Mouse (Mus musculus) c-Kit-negative CD71-positive TER-119-positive erythroid progenitor cells, embryonic 14.5 days (primary cell): ENCODE data around the gene Cope.

Experiments used
- DNase-seq: peaks from one replicate; pipeline ENCODE4 v3.0.0-alpha.2; 2013; ENCODE audit warnings: low read depth, low spot score

The Cope gene

DNA sequence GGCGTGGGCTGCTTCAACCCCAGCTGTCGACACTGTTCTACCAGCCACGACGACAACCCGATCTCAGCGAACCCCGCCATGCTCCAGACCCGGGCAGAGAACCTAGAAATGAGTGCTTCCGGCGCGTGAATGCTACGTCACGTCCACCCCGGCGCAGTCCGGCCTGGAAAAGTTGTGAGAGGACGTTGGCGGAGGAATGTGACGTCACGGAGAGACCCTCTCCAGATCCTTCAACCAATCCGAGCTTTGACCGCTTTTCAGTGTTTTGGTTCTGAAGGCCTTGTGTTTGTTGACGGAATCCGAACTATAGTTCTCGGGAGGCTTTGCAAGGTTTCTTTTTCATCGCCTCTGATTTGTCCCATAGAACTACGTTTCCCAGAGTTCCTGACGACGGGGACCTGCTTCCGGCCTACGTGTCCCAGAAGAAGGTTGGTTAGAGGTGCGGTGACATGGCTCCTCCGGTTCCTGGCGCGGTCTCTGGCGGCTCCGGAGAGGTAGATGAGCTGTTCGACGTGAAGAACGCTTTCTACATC lies at the start of gene Cope, which contains the start of gene Ddx49:
Gene Cope, plus strand, starts transcription at position 161 of the 533 bp plus-strand sequence.
Gene Ddx49, minus strand, starts transcription at position 132 of the 533 bp plus-strand sequence.
- DNase-seq = peak; percentile 82

DNA sequence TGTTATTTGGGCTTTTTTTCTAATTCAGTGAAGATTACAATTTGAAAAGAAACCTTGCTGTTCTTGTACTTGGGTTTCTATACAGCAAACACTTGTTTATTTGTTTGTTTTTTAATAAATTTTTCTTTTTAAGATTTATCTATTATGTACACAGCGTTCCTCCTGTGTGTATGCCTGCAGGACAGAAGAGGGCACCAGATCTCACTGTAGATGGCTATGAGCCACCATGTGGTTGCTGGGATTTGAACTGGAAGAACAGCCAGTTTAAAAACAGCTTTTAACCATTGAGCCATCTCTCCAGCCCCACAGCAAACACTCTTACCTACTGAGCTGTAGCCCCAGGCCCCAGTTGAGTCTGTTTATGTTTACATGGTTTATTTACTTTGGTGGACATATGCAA lies 47.7 kb upstream of the Cope start:
- DNase-seq = no peak

DNA sequence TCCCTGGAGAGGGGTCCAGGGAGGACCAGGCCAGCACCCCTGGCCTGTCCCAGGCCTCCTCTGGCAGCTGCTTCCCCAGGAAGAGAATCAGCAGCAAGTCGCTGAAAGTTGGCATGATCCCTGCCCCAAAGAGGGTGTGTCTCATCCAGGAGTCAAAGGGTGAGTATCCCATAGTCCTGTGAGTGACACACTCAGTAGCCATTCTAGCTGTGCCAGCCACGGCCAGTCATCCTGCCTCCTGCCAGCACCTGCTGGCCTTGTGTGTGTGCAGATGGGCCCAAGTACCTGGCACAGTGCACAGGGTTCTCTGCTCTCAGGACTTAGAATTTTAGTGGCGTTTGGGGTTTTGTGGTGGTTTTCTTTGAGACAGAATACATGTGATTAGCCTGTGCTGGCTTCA lies 44.9 kb upstream of the Cope start:
- DNase-seq = no peak

DNA sequence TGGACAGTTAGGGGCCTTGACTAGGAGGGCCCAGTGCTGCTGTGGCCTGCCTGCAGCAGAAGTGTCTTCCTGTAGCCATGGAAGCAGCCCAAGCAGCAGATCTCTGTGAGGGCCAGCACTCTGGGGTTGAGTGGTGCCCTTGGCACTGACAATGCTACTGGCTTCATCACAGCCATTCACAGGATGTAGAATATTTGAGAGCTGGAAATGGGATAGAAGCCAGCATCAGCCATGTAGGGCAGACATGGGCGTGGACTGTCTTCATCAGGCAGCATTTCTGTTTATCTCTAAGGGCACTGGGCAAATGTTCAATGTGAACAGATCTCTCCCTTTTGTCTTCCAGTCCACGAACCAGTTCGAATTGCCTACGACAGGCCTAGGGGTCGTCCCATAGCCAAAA lies 43.7 kb upstream of the Cope start:
- DNase-seq = no peak

DNA sequence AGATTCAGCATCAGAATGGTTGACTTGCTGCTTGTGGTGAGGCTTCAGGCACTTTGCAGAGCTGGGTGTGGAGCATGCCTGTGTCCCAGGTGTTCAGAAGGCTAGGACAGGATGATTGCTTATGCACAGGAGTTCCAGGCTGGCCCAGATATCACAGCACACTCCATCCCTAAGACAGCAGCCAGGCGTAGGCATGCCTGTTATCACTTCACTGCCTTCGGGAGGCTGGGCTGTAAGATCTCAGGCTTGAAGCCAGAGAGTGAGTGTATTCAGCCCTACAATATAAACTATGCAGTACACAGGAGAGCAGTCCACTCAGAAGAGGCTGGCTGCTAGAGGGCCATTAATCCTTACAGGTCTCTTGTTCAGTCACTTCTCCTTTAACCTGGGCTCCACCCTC lies 43.3 kb upstream of the Cope start:
- DNase-seq = no peak

DNA sequence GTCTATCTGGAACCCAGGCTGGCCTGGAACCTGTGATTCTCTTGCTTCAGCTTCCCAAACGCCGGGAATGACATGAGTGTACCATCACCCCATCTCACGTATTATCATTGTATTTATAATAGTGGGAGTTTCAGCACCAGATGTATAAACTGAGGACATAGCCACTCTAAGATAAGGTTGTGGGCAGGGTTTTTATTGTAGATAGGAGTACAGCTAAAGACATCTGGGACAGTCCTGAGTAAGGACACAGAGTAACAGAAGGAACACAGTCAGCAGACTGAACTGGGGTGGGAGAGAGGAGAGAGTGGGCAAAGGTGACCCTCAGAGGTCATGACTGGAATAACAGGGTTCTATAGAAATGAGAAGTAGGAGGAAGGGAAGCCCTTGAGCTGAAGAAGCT lies 34.6 kb upstream of the Cope start:
- no peak for DNase-seq

DNA sequence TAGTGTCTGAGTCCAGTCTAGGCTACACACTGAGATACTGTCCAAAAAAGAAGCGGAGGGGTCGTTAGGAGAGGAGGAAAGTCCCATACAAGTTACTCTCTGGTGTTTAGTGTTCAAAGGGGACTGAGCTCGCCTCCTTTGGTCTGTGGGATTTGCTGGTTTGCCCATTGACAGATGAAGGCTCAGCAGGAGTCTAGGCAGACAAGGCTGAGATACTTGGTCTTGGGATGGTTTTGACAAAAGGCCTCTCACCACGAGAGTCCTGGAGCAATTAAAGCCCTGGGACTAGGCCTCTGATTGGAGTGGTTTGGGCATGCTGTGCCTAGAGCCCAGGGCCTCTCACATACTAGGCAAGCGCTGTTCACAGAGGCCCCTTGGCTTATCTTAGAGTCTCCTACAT lies 34.0 kb upstream of the Cope start:
- no peak for DNase-seq

DNA sequence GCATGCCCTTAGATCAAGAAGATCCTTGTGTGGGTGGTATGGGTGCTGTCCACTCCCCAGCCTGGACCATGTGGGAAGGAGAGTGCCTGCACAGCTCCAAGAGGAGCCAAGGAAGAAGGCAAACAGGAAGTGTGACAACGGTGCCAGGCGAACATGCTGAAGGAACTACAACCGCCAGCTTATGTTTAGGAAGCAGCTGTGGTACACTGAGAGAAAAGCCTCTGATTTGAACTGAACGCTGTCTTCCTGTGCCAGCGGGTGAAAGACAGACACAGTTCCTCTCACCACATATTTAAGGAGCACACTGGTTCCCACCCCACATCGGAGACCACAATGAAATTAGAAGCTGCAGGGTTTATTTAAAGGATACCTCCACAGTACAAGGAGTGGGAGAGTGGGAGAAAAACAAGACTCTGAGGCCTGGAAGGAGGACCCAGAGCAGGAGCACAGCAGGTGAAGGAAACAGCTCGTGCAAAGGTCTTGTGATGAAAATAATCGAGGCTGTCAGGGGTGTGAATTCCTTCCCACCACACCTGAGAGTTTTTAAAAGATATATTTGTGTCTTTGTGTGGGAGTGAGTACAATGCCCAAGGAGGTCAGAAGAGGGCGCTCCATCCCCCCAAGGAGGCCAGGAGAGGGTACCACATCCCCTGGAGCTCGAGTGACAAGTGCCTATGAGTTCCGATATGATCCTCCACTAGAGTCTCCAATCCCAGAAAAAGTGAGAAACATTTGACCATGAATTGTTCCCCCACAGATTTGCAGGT lies 33.3 kb upstream of the Cope start:
- no peak for DNase-seq

DNA sequence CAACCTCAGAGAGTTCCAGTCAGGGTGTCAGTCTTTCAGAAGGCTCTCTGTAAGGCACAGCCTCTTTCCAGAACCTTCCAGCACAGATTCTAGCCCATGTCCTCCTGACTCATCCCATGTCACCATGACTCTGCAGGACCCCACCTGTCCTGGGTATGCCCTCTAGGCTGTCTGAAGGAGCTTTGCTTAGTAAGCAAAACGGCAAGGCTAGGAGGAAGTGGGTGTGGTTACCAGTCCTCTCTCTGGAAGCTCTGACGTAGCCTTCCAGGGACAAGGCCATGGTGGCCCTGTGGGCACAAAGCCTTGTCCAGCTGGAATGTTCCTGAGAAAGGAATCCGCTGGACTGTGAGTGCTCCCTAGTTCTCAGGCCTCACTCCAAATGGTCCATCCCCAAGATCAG lies 29.4 kb upstream of the Cope start:
- DNase-seq = peak; percentile 70

DNA sequence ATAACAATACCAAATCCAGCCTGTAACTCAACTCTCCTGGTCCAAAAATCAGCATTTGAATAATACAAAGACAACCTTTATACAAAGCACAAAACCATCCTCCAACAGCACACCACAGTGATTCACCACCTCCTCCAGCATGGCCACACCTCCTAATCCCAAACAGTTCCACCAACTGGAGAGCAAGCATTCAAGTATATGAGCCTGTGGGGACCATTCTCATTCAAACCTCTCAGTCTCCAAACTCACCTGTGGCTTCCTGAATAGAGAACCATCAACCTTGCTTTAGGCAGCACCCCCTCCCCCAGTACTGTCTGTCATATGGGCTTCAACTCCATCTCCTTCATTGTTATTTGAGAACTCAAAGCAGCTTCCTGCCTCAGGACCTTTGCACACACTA lies 28.0 kb upstream of the Cope start:
- DNase-seq = no peak

DNA sequence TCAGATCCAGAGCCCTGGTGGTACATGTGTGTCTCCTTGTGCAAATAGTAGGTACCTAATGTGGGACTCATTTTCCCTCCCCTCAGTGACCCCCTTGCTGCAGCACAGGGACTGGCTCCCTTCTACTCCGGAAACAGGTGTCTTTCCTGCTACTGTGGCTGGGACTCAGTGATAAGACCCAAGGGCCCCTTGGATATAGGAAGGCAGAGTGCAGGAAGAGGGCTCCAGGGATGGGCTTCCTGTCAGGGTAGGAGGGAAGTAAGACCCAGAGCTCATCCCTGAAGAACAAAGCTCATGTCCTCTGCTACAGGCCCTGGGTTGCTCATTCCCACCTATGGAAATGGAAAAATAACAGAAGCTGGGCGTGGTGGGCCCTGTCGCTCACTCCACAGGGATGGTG lies 25.8 kb upstream of the Cope start:
- DNase-seq = no peak

DNA sequence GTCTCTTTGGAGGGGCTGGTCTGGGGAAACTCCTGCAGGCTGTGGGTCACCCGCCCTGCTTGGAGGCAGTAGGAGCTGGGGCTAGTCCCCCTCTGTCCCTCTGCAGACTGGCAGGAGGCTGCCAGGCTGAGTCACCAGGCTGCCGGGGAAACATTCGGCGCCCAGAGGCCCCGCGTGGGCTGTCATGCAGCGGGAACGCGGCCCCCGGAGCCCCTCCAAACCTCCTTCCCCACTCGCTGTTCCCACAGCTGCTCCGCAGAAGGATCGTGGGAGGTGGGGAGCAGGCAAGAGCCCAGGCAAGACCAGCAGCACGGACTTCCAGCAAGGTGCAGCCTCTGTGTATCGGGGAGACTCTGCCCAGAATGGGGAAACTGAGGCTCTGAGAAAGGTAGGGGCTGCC lies 24.1 kb upstream of the Cope start:
- no peak for DNase-seq

DNA sequence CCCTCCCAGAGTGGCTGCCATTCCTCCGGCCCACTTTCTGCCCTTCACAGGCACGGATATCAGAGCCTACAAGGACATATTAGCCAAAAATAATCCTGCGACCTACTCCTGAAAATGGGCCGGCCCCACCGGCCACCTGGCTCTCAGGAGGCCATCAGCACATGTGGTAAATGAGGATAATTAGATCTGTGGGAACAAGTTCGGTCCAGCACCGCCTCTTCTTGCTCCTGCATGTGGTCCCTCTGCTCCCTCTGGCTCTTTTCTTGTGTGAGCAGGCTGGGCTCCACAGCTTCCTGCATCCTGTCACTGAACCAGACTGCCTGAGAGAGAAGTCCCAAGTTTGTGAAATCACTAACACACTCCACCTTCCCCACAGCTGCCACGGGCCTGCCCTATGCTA lies 23.1 kb upstream of the Cope start:
- no peak for DNase-seq

DNA sequence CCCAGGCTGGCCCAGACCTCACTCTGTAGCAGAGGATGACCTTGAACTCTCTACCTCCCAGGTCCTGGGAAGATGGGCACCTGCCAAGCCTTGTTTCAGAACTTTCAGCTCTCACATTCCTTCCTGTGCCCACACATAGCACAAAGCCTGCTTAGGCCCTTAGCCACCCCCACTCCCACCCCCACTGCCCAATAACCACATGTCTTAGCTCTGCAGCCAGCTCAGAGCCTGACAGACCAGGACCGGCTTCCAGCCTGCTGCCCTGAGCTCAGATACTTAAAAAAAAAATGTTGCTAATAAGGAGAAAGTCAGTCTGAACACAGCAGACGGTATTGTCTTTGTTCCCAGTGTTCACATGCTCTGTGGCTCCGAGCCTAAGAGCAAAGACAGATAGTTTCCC lies 21.3 kb upstream of the Cope start:
- DNase-seq = no peak

DNA sequence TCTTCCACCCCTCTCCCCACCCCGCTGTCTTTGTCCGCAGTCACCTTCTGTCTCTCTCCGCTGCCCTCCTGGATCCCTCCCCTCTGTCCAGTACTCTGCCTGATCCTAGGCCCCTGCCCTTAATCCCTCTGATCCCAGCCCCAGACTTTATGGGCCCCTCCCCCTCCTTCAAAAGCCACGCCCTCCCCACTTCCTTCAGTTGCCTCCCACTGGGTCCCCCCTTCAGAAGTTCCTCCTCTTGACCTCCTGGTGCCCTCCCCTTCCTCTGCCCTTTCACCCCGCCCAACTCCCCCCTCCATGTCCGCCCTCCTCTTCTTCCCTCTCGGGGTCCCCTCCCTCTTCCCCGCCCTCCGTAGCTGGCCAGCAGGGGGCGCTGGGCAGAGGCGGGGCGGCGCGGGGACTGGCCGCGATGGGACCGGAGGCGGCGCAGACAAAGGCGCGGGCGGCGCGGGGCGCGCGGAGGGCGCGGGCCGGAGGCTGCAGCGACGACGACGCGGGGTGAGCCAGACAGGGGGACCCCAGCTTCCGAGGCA lies 19.6 kb upstream of the Cope start, which contains the start of gene Homer3:
Gene Homer3, plus strand, starts transcription at position 225 of the 533 bp plus-strand sequence.
- DNase-seq = no peak

DNA sequence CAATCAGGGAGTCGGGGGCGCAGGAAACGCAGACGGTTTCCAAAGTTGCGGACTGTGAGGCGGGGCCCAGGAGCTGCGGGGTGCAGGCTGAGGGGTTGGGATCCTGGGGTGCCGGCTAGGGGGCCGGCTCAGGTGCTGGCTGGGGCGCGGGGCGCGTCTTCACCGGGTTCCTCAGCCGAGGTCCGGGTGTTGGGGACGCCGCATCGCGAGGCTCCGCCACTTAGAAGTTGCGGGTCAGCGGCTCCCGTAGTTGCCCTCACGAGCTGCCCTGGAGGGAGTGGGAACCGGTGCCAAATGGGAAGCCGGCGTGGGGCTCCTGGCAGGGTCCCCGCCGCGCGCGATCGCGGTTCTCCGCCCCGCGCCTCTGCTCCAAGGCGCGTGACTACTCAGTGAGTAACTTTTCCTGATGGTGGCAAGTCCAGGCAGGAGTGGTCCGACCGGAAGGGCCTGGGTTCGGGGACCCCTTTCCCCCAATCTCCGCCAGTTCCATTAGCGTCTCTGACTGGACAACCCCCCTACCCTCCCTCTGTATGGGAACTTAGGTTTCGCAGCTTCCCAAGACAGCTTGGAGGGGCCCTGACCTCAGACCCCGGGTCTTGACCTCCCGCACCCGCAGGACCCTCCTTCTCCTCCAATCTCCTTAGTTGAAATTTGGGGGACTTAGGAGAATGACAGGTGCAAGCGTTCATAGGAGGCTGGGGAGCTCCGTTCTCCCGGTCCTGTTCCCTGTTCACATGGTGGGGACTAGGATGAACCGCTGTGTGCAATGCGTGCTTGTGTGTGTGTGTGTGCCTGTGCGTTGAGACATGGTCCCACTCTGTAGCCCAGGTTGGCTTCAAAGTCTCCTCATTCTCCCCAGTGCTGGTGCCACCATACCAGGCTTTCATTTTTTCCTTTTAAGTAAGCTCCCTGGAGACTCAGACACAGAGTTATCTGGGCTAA lies 18.9 kb upstream of the Cope start:
- DNase-seq = no peak

DNA sequence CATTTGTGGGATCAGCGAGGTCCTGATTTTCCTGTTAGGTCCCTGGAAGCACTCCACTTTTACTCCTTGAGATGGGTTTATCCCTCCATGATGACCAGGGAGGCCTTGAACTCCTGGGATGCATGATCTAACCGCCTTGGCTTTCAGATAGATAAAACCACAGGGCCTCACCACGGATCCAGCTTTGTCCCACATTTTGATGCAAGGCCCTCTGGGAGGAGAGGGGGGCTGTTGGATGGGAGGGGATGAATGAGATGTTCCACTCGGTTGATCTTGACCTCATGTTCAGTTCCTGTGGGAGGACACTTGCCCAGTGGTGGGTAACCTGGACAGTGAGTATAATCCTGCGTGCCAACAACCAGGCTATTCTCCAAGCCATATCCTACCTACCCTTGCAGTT lies 17.9 kb upstream of the Cope start:
- no peak for DNase-seq

DNA sequence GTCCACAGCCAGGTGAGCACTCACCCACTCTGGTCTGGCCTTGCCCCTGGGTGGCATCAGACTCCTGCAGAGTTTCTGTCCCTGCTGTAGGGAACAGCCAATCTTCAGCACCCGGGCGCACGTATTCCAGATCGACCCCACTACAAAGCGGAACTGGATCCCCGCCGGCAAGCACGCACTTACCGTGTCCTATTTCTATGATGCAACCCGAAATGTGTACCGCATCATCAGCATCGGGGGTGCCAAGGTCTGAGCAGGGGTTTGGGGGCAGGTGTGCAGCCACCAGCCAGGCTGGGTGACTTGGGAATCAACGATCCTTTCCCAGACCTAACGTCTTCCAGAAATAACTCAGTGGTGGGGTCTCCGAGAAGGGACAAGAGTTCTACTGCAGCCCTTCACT lies 17.0 kb upstream of the Cope start:
- DNase-seq = no peak

DNA sequence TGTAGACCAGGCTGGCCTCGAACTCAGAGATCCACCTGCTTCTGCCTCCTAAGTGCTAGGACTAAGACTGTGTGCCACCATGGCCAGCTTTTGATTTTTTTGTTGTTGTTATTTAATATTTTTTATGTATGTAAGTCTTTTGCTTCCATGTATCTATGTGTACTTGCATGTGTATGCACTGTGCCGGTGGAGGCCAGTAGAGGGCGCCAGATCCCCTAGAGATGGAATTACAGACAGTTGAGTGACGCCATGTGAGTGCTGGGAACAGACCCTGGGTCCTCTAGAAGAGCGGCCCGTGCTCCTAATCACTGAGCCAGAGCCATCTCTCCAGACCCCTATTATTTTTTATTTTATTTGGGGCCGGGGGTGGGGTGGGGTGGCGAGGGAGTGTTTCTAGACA lies 15.6 kb upstream of the Cope start:
- DNase-seq = no peak

DNA sequence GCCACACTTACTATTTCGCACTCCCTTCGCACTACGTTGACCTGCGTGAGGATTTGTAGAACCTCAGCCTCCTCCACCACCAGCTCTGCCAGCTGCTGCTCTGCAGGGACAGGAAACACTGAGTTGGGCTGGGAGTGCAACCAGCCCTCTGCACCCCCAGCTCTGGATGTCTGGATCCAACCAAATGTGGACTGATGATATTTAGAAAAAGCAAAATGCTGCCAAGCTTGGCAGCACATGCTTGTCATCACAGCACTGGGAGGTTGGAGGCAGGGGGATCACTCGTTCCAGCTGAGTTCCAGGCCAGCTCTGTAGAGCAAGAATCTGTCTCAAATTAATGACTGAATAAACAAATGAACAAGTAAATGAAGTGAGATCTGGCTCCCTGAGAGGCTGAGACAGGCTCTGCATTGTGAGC lies 8.3 kb upstream of the Cope start:
- DNase-seq = no peak

DNA sequence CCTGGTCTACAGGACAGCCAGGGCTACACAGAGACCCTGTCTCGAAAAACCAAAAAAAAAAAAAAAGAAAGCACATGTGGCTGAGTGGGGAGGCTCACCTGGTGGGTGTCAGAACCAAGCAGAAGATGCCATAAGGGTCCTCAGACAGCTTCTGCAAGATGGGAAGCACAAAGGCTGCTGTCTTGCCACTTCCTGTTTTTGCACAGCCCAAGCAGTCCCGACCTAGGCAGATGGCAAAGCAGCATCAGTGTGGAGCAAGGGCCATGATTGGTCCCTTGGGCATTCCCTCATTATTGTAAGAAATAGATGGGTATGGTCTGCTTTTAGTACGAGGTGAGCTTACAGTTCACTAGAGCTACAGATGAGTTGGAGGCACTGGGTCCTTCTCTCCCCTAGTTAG lies 1.4 kb upstream of the Cope start:
- DNase-seq = no peak

DNA sequence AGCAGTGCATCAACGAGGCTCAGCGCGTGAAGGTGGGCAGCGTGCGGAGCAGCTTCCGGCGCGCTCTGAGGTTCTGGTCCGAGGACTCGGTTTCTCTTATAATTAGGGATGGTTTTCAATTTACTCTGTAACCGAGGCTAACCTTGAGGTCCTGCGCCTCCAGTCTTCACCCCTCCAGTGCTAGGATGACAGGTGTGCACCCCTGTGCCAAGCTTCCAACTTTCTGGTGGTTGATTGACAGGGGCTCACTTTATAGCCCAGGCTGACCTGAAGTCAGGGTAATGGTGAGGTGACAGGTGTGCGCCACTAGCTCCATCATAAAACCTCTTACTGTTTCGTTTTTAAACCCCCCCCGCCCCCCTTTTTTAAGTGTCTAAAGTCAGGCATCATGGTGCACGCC lies 583 bp downstream of the Cope start:
- no peak for DNase-seq
